Mouse (Mus musculus): ENCODE measurements at regions not wholly inside any gene's neighbourhood (a gene's known extent, or its start where the extent isn't known, plus 50 kb on each side); places are given as distances from the start of the nearest gene placed in this dataset.

GRCm38 (mm10) chrX:142552196-142552595 lies 129.0 kb upstream of the Tmem164 start:
- DNase-seq, result no peak

DNA sequence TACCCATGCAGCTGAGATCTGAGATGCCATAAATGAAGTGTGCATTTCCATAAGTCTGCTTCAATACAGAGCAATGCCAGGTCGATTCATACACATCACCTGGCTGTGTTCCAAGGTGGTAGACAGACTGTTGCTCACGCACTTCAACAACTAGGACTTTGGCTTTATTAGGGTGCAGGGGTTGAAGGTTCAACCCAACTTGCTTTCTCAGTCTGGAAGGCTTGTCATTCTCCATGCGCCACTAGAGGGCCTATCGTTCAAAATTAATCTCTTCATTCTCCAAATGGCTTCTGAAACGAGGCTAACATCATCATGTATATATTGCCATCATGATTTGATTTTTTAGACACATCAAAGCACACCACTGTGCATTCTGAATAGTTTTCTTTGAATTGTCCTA lies 127.0 kb upstream of the Tmem164 start:
- peak; percentile 39 to 68 for DNase-seq

- DNase-seq, result no peak
Measured at GRCm38 (mm10) chrX:142557496-142557895, 123.7 kb upstream of the Tmem164 start.

DNA sequence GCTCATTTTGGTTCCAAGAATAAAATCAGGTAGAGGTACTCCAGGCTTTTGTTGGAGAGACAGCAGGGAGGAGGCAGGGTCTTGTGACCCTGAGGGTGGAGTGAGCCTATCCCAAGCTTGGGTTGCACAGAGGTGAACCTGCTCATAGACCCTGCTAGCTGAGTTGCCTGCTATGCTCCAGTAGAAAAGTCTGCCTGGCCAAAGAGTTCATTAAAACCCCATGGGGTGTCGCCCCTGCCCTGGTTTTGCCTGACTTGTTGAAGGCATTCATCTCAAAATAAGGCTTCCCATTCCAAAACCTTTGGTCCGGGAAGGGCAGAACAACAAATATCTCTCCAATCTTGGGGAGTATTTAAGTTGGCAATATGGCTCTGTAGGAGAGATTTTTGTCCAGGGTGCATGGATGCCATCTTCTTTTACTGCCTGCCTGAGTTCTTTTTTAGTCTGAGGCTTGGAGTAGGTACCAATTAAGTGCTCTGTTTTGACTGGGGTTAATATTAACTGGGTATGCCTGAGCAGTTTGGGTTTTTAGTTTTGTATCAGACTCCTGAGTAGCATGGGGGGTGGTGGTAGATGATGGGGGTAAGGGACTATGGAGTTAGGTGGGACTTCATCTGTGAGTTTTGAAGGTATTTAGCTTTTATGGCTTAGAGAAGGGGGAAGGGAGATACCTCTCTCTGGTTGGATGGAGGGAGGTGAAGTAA lies 120.8 kb upstream of the Tmem164 start:
- DNase-seq, result peak in 1 of 2 experiments; percentile 7

DNA sequence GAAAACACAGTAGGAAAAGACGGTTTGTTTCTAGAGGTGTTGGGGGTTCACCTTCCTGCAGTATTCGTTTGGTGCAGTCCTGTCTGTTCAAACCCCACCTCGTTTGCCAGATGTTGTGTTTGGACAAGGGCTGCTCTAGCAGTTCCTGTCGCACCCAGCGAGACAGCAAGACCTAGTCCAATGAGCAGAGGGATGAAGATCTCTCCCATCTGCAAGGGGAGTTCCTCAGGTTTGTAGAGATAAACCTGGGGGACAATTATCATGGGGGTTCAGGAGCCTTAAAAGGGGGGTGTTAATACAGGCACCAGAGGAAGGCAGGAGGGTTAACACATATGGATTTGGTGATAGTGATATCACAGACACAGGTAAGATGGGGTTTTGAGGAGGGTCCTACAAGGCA lies 119.4 kb upstream of the Tmem164 start:
- no peak for DNase-seq

DNA sequence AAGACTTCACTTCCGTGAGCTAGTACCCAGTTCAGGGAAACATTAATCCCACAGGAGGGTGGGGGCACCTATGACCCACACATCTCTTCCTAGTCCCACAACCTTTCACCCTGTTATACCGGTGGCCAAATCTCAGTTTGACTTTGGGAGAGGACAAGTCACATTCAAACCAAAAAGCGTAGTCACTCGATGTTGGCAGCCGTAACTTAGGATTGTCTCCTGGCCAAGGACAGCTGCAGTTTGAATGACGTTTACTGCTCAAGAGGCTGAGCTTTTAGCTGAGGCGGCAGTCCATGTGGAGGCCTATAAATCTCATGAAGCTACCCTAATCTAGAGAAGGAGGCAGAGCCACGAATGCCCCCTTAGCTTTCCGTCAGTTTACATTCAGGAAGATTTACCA lies 117.0 kb upstream of the Tmem164 start:
- peak in 1 of 2 experiments; percentile 7 for DNase-seq

DNA sequence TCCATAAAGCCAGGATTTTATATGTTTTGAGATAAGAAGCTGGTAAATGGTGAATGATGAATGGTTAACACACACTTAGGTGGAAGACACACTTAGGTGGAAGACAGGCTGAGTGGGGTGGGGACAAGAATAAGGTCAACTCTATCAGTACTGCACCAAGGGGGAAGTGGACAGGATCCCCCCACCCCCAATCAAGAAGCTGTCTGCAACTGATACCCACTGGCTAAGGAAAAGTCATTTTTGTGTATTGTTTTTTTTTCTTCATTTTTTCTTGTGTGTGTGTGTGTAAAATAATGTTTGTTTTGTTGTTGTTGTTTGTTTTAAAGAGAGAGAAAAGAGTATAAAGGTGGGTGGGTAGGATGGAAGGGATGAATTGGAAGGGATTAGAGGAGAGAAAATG lies 109.4 kb upstream of the Tmem164 start:
- no peak for DNase-seq

DNA sequence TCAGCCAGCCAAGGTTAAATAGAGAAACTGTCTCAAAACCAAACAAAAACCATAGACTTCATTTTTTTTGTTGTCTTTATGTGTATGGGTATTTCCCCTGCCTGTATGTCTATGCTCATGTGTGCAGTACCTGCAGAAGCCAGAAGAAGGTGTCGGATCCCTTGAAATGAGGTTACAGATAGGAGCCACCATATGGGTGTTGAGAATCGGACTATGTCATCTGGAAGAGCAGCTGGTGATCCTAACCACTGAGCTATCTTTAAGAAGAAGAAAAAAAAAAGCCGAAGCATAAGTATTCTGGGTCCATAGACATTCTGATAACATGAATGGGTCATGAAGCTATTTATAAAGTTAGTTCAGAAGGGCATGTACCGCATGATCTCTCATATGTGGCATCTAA lies 107.2 kb upstream of the Tmem164 start:
- DNase-seq, result no peak

DNA sequence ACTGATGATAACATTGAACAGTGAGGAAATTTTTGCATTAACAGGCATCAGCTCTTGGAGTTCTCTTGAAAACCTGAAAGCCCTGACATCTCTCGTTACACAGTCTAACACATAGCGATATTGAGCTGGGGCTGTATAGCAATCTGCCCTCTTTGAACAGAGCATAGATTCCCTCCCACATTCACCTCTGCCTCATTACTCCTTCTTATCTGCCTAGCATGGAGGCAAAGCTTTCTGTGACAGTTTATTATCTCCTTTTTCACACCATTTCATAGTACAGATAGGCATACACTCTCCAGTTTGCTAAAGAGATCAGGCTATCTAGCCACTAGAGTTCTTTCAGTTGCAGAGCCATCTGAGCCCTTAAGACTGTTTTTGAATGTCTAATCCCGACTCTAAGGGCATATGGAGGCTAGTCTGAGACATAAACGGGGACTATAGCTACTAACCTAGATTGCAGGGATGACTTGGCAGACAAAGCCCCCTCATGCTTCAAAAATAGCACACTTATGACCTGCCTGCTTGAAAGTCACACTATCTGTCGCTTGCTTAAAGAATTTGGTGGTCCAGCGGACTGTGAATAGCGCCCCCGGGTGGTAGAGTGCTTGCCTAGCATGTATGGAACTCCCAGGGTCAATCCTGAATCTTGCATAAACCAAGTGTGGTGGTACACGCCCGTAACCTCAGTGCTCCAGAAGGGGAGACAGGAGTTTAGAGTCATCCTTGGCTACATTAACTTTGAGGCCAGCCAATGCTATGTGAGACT lies 106.1 kb upstream of the Tmem164 start:
- DNase-seq, result no peak

- no peak for DNase-seq
Measured at GRCm38 (mm10) chrX:142576127-142576526, 105.1 kb upstream of the Tmem164 start.

- no peak for DNase-seq
Measured at GRCm38 (mm10) chrX:142577449-142578081, 103.6 kb upstream of the Tmem164 start.

GRCm38 (mm10) chrX:142585281-142585680 lies 95.9 kb upstream of the Tmem164 start:
- DNase-seq, result no peak

DNA sequence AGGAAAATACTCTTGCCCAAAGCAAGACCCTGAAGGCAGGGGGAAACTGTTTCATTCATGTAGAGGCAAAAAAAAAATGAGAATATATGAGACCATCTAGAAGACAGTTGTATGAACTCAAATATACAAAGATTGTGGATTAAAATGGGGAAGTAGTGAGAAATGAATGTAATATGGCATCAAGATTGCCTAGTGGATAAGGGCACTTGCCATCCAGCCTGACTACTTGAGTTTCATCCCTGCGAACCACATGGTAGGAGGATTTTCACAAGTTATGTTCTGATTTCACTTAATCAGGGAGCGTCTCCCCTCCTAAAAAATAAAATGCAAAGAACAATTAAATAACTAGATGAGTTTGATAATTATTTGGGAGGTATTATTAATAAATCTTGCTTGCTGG lies 81.8 kb upstream of the Tmem164 start:
- no peak for DNase-seq

- no peak for DNase-seq
Measured at GRCm38 (mm10) chrX:142600782-142601181, 80.4 kb upstream of the Tmem164 start.

DNA sequence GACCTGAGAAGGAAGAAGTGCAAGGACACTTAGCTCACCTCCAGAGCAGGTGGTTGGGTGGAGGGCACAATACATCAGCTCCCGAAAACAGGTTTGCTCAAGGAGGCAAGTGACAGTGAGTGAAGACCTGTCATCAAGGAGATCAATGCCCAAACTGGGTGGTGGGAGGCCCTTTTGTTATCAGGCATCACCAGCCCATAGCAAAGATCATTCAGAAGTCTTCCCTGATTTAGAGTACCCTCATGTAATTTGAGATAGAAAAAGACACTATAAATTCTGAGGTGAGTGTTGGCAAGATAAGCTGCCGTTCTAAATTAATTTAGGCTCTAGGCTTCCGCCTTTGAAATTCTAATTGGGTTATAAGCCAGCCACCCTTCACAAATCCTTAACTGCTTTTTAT lies 76.1 kb upstream of the Tmem164 start:
- no peak for DNase-seq

- peak; percentile 34 to 58 for DNase-seq
Measured at GRCm38 (mm10) chrX:142606595-142607205, 74.5 kb upstream of the Tmem164 start.

DNA sequence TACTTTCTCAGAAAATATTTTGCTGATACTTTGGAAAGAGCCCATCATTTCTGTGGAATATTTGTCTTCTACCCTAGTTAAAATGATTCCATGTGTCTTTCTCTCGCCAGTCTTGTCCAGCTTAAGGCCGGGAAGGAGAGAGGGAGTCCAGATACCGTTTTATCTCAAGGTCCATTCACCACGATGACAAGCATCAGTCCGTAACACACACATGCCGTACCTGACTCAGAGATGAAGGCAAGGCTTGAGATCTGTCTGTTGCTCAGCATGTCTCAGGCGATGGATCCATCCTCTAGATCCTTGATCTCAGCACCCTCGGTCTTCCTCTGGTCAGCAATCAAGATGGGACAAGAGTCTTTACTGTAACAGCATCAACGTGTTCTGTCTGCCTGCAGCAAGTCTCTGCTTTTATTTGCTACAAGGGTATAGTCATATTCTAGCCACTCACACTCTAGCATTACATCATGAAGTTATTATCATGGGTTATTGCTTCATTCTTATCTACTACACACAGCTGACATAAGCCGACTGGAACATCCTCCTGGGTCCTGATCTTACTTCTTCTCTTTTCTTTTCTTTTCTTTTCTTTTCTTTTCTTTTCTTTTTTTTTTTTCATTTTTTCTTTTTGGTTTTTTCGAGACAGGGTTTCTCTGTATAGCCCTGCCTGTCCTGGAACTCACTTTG lies 64.9 kb upstream of the Tmem164 start:
- DNase-seq, result no peak

GRCm38 (mm10) chrX:142618389-142618788 lies 62.8 kb upstream of the Tmem164 start:
- DNase-seq, result no peak

DNA sequence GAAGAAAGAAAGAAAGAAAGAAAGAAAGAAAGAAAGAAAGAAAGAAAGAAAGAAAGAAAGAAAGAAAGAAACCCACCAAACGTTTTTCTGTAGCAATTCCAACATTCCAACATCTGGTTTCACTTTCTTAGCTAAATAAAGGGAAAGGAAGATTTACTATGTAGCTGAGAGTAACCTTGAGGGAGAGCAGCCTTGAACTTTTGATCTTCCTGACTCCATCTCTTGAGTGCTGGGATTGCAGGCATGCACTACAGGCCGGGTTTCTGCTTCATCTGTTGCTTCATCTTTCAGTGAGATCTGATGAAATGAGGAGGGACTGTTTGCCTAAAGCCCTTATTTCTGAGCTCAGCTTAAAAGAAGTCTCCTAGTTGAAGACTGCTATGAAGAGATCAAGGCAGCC lies 57.8 kb upstream of the Tmem164 start:
- no peak for DNase-seq

- no peak for DNase-seq
Measured at GRCm38 (mm10) chrX:142623882-142624281, 57.3 kb upstream of the Tmem164 start.

Measured in cerebellum, postnatal 25 days (tissue).